Mouse (Mus musculus): ENCODE results near the gene Inpp4a. TPM values are rescaled to one million over a fixed set of nuclear protein-coding genes. Genes with fewer than 3 reads are reported as not detected.

Gene Inpp4a
- polyA plus RNA-seq, 1 experiment from 2014 or later = 74.9 TPM

- peak overlapping the region; percentile 98 for H3K4me3 ChIP-seq (ENCODE audit: low read length)
- ATAC-seq = peak; percentile 78
- peak overlapping the region; percentile 75 for H3K27ac ChIP-seq (ENCODE audit: low read depth, low read length)
- no peaks in the 10 kb centered on the region for H3K27me3 ChIP-seq (replicated peaks; ENCODE audit: control insufficient read depth, insufficient read depth, low read length)
- peaks cover 33% of the 10 kb centered on the region for H3K4me1 ChIP-seq (ENCODE audit: control insufficient read depth, insufficient read depth, low read depth, low read length)
- peaks cover 25% of the 10 kb centered on the region for H3K36me3 ChIP-seq (ENCODE audit: control insufficient read depth, insufficient read depth, low read length)
- 2% methylated on average over 39 of the region's 40 CpGs for WGBS
- H3K9ac ChIP-seq (ENCODE audit: low read depth, low read length) = peak overlapping the region; percentile 96
- peak overlapping the region; percentile 96 for H3K4me2 ChIP-seq (ENCODE audit: low read length)
- H3K9me3 ChIP-seq (ENCODE audit: control insufficient read depth, low read length) = no peaks in the 10 kb centered on the region
These were observed 130.7 kb downstream of the Inpp4a start for GRCm38 (mm10) chr1:37430297-37430840.

GRCm38 (mm10) chr1:37436419-37436818 is 136.8 kb downstream of the Inpp4a start:
- peaks cover 16% of the 10 kb centered on the region for H3K4me1 ChIP-seq (ENCODE audit: control insufficient read depth, insufficient read depth, low read depth, low read length)
- peaks cover 42% of the 10 kb centered on the region for H3K36me3 ChIP-seq (ENCODE audit: control insufficient read depth, insufficient read depth, low read length)
- H3K9ac ChIP-seq (ENCODE audit: low read depth, low read length) = no peak overlapping the region
- H3K4me3 ChIP-seq (ENCODE audit: low read length) = no peak overlapping the region
- H3K4me2 ChIP-seq (ENCODE audit: low read length) = no peak overlapping the region
- ATAC-seq = no peak
- 92% methylated on average over 3 of the region's 3 CpGs for WGBS
- H3K27me3 ChIP-seq (replicated peaks; ENCODE audit: control insufficient read depth, insufficient read depth, low read length) = no peaks in the 10 kb centered on the region
- no peak overlapping the region for H3K27ac ChIP-seq (ENCODE audit: low read depth, low read length)
- no peaks in the 10 kb centered on the region for H3K9me3 ChIP-seq (ENCODE audit: control insufficient read depth, low read length)

- H3K36me3 ChIP-seq (ENCODE audit: control insufficient read depth, insufficient read depth, low read length) = peaks cover 13% of the 10 kb centered on the region; the same call in 1 of the 2 replicates
- no peak overlapping the region for H3K4me2 ChIP-seq (ENCODE audit: low read length)
- H3K27me3 ChIP-seq (replicated peaks; ENCODE audit: control insufficient read depth, insufficient read depth, low read length) = no peaks in the 10 kb centered on the region
- no peaks in the 10 kb centered on the region for H3K4me1 ChIP-seq (ENCODE audit: control insufficient read depth, insufficient read depth, low read depth, low read length)
- no peak overlapping the region for H3K27ac ChIP-seq (ENCODE audit: low read depth, low read length)
- 93% methylated on average over 16 of the region's 16 CpGs for WGBS
- no peak for ATAC-seq
- H3K9ac ChIP-seq (ENCODE audit: low read depth, low read length) = no peak overlapping the region
- H3K9me3 ChIP-seq (ENCODE audit: control insufficient read depth, low read length) = no peaks in the 10 kb centered on the region
- no peak overlapping the region for H3K4me3 ChIP-seq (ENCODE audit: low read length)
These were observed 143.5 kb downstream of the Inpp4a start for GRCm38 (mm10) chr1:37442848-37443835.

- H3K9ac ChIP-seq (ENCODE audit: low read depth, low read length) = no peak overlapping the region
- H3K4me2 ChIP-seq (ENCODE audit: low read length) = no peak overlapping the region
- peaks cover 17% of the 10 kb centered on the region for H3K36me3 ChIP-seq (ENCODE audit: control insufficient read depth, insufficient read depth, low read length)
- ATAC-seq = no peak
- no peak overlapping the region for H3K4me3 ChIP-seq (ENCODE audit: low read length)
- H3K4me1 ChIP-seq (ENCODE audit: control insufficient read depth, insufficient read depth, low read depth, low read length) = no peaks in the 10 kb centered on the region
- no peaks in the 10 kb centered on the region for H3K9me3 ChIP-seq (ENCODE audit: control insufficient read depth, low read length)
- 82% methylated on average over 10 of the region's 10 CpGs for WGBS
- H3K27ac ChIP-seq (ENCODE audit: low read depth, low read length) = no peak overlapping the region
- H3K27me3 ChIP-seq (replicated peaks; ENCODE audit: control insufficient read depth, insufficient read depth, low read length) = no peaks in the 10 kb centered on the region
These were observed 148.9 kb downstream of the Inpp4a start for GRCm38 (mm10) chr1:37448361-37449095.

GRCm38 (mm10) chr1:37451270-37451669 is 151.6 kb downstream of the Inpp4a start:
- Histone ChIP-seq H3K4me2 (ENCODE audit: low read length) (no peak overlapping the region), H3K4me1 (ENCODE audit: control insufficient read depth, insufficient read depth, low read depth, low read length) (no peaks in the 10 kb centered on the region), H3K9ac (ENCODE audit: low read depth, low read length) (no peak overlapping the region), H3K9me3 (ENCODE audit: control insufficient read depth, low read length) (no peaks in the 10 kb centered on the region), H3K4me3 (ENCODE audit: low read length) (no peak overlapping the region), H3K27ac (ENCODE audit: low read depth, low read length) (no peak overlapping the region), H3K36me3 (ENCODE audit: control insufficient read depth, insufficient read depth, low read length) (peaks cover 21% of the 10 kb centered on the region), H3K27me3 (replicated peaks; ENCODE audit: control insufficient read depth, insufficient read depth, low read length) (no peaks in the 10 kb centered on the region)
- ATAC-seq = no peak
- 91% methylated on average over 8 of the region's 8 CpGs for WGBS

- no peak overlapping the region for H3K9ac ChIP-seq (ENCODE audit: low read depth, low read length)
- H3K4me2 ChIP-seq (ENCODE audit: low read length) = no peak overlapping the region
- H3K4me3 ChIP-seq (ENCODE audit: low read length) = no peak overlapping the region
- peaks cover 4% of the 10 kb centered on the region for H3K36me3 ChIP-seq (ENCODE audit: control insufficient read depth, insufficient read depth, low read length)
- no peak for ATAC-seq
- H3K4me1 ChIP-seq (ENCODE audit: control insufficient read depth, insufficient read depth, low read depth, low read length) = no peaks in the 10 kb centered on the region
- H3K27me3 ChIP-seq (replicated peaks; ENCODE audit: control insufficient read depth, insufficient read depth, low read length) = no peaks in the 10 kb centered on the region
- H3K27ac ChIP-seq (ENCODE audit: low read depth, low read length) = no peak overlapping the region
- no peaks in the 10 kb centered on the region for H3K9me3 ChIP-seq (ENCODE audit: control insufficient read depth, low read length)
- WGBS = 94% methylated on average over 7 of the region's 7 CpGs
These were observed 157.9 kb downstream of the Inpp4a start for GRCm38 (mm10) chr1:37457546-37457945.

Other genes with a start within 250 kb of the Inpp4a start
- 0.12 and 0.20 TPM in 2 replicates for gene Cnga3, start 85.4 kb upstream of the Inpp4a start, polyA plus RNA-seq (2015; fragmentation: Nextera tagmentation; extraction: Ambion mirVana)
- gene Coa5, start 130.2 kb downstream of the Inpp4a start, polyA plus RNA-seq (2015; fragmentation: Nextera tagmentation; extraction: Ambion mirVana) = 60.4 and 66.2 TPM in 2 replicates
- 122 and 127 TPM in 2 replicates for gene Unc50, start 130.3 kb downstream of the Inpp4a start, polyA plus RNA-seq (2015; fragmentation: Nextera tagmentation; extraction: Ambion mirVana)
- gene Mgat4a, start 241.2 kb downstream of the Inpp4a start, polyA plus RNA-seq (2015; fragmentation: Nextera tagmentation; extraction: Ambion mirVana) = 8.0 and 11.0 TPM in 2 replicates